Mouse (Mus musculus) lung, embryonic 14.5 days (tissue): ENCODE data around the gene St3gal3. TPM values are rescaled to one million over a fixed set of nuclear protein-coding genes. Genes with fewer than 3 reads are reported as not detected.
A peak's percentile ranks its signal among the peaks of the same experiment; 100 is the strongest.

ENCODE experiments used
- ATAC-seq: fragments of 200-750 bp; cut with Nextera tagmentation; 2 replicates; pipeline ENCODE4 v1.8.0; 2017; ENCODE audit warnings: mild to moderate bottlenecking, moderate TSS enrichment, moderate library complexity; ENCODE audit not compliant: insufficient read depth
- DNase-seq: peaks from one replicate; pipeline ENCODE4 v3.0.0-alpha.2; 2015
- H3K27ac ChIP-seq: fragments of 300-500 bp; sonication (generic); 2 replicates; pipeline ENCODE4 v1.5.1; 2014; ENCODE audit warnings: low read depth, mild to moderate bottlenecking, moderate library complexity
- H3K27me3 ChIP-seq: fragments of 300-500 bp; sonication (generic); 2 replicates; pipeline ENCODE4 v1.6.1; 2014; ENCODE audit warnings: low read length, control low read depth; ENCODE audit not compliant: insufficient read depth
- H3K36me3 ChIP-seq: fragments of 300-500 bp; sonication (generic); 2 replicates; pipeline ENCODE4 v1.6.1; 2014; ENCODE audit warnings: control low read depth; ENCODE audit not compliant: insufficient read depth
- H3K4me1 ChIP-seq: fragments of 300-500 bp; sonication (generic); 2 replicates; pipeline ENCODE4 v1.6.1; 2014; ENCODE audit warnings: antibody characterized with exemption, control low read depth; ENCODE audit not compliant: insufficient read depth
- H3K4me2 ChIP-seq: fragments of 300-500 bp; sonication (generic); 2 replicates; pipeline ENCODE4 v1.6.1; 2014; ENCODE audit warnings: mild to moderate bottlenecking
- H3K4me3 ChIP-seq: fragments of 300-500 bp; sonication (generic); 2 replicates; pipeline ENCODE4 v1.5.1; 2014; ENCODE audit warnings: low read depth, low read length
- H3K9ac ChIP-seq: fragments of 300-500 bp; sonication (generic); 2 replicates; pipeline ENCODE4 v1.6.1; 2014
- H3K9me3 ChIP-seq: fragments of 300-500 bp; sonication (generic); 2 replicates; pipeline ENCODE4 v1.6.1; 2016; ENCODE audit warnings: low read depth, low read length, control low read depth
- CTCF ChIP-seq: IDR thresholded peaks from 2 replicates; pipeline ENCODE4 v1.5.1; 2016; ENCODE audit warnings: antibody characterized with exemption, low read depth
- WGBS: fragments of 180-500 bp; shearing (Covaris S2); extraction: QIAGEN DNeasy Blood & Tissue Kit; methylation state at CpG from one replicate; pipeline ENCODE4 v1.1.7; 2014; 5-methylcytosine and 5-hydroxymethylcytosine counted together
- polyA plus RNA-seq: library from polyadenylated mRNA; unstranded; fragments of >200 nt; fragmentation: Nextera tagmentation; extraction: Ambion mirVana; gene quantifications from 2 replicates; pipeline ENCODE4 v1.2.1, GENCODE M21; 2014

St3gal3 gene
- polyA plus RNA-seq, 1 experiment from 2014 or later: 6.3 TPM

GRCm38 (mm10) chr4:118031132-118031775 lies 103.5 kb downstream of the St3gal3 start:
- H3K4me3 ChIP-seq: no peak overlapping the region
- peak overlapping the region; percentile 65 for H3K27ac ChIP-seq
- H3K4me2 ChIP-seq: no peak overlapping the region
- no peaks in the 10 kb centered on the region for H3K27me3 ChIP-seq
- no peaks in the 10 kb centered on the region for H3K9me3 ChIP-seq
- no peaks in the 10 kb centered on the region for H3K36me3 ChIP-seq
- peak; percentile 94 for DNase-seq
- no peak for TF ChIP-seq CTCF
- 44% methylated on average over 6 of the region's 6 CpGs for WGBS
- peaks cover 14% of the 10 kb centered on the region for H3K4me1 ChIP-seq
- peak; percentile 78 for ATAC-seq
- H3K9ac ChIP-seq: no peak overlapping the region

DNA sequence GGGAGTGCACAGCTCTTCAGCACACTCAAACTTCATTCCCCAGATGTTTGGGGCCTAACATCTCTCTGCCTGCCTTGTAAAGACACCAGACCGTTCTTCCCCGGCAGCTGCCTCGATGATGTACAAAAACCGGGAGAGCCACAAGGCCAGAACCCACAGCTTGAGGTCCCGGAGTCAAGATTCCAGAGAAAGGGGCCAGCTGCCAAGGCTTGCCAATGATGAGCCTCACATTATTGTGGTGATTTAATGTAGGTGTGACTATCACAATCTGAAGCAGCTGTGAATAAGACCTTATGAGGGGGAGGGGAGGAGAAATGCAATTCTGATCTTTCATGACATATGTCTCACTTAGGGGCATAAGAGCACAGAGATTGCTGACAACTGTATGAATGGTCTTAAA lies 104.4 kb downstream of the St3gal3 start:
- H3K9me3 ChIP-seq: no peaks in the 10 kb centered on the region
- ATAC-seq: peak; percentile 36
- no peak for TF ChIP-seq CTCF
- H3K4me2 ChIP-seq: peak overlapping the region; percentile 4; the same call in 1 of the 2 replicates
- WGBS: 41% methylated on average over 5 of the region's 5 CpGs
- peak overlapping the region; percentile 75; the same call in 1 of the 2 replicates for H3K27ac ChIP-seq
- H3K4me3 ChIP-seq: no peak overlapping the region
- peak; percentile 70 for DNase-seq
- no peak overlapping the region for H3K9ac ChIP-seq
- H3K36me3 ChIP-seq: no peaks in the 10 kb centered on the region
- no peaks in the 10 kb centered on the region for H3K27me3 ChIP-seq
- H3K4me1 ChIP-seq: peaks cover 14% of the 10 kb centered on the region

GRCm38 (mm10) chr4:118029892-118030291 lies 104.8 kb downstream of the St3gal3 start:
- Histone ChIP-seq H3K27ac (peak overlapping the region; percentile 75; the same call in 1 of the 2 replicates), H3K36me3 (no peaks in the 10 kb centered on the region), H3K4me1 (peaks cover 14% of the 10 kb centered on the region), H3K4me2 (peak overlapping the region; percentile 4; the same call in 1 of the 2 replicates), H3K9ac (no peak overlapping the region), H3K4me3 (no peak overlapping the region), H3K9me3 (no peaks in the 10 kb centered on the region), H3K27me3 (no peaks in the 10 kb centered on the region)
- 32% methylated on average over 6 of the region's 6 CpGs for WGBS
- no peak for TF ChIP-seq CTCF
- ATAC-seq (peak; percentile 47; the same call in 1 of the 2 replicates), DNase-seq (peak; percentile 87)

DNA sequence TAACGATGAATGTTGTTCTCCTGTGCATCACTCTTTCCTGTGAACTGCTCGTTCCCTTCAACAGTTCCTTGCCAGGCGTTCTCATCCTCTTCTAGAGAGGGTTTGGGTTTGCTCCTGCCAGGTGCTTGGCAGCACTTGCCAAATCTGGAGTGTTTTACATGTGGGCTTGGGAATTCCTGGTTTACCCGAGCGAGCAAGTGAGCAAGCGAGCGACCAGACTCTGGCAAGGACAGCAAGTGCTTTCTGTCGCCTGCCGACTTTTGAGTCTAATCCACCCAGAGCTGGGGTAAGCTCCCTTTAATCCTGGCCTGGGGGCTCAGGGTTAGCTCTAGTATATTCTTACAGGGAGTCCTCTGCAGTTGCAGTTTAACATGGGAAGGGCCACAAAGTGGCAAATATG lies 105.7 kb downstream of the St3gal3 start:
- Histone ChIP-seq H3K4me2 (no peak overlapping the region), H3K4me1 (peaks cover 14% of the 10 kb centered on the region), H3K27me3 (no peaks in the 10 kb centered on the region), H3K36me3 (no peaks in the 10 kb centered on the region), H3K9me3 (no peaks in the 10 kb centered on the region), H3K9ac (no peak overlapping the region), H3K27ac (0 out of 2 replicates have a peak overlapping the region, but pooled peaks have one; percentile 13), H3K4me3 (no peak overlapping the region)
- ATAC-seq: no peak
- no peak for DNase-seq
- 73% methylated on average over 9 of the region's 9 CpGs for WGBS
- no peak for TF ChIP-seq CTCF

DNA sequence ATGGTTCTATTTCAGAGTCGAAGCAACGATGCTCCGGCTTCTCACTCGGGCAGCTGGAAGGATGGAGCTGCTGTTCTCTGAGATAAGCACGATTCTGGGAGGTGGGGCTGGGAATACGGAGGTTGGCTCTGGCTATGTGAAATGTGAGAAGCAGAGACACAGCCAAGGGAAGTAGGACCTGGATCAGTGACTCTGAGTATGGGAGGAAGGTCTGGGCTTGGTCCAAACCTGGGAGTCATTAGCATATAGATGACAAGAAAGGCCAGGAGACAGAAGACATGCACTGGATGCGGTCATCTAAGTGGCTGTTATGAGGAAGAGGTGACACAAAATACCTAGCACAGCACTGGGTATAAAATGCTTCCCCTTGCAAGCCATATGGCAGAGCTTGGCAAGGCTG lies 108.8 kb downstream of the St3gal3 start:
- Histone ChIP-seq H3K9me3 (no peaks in the 10 kb centered on the region), H3K9ac (no peak overlapping the region), H3K27me3 (no peaks in the 10 kb centered on the region), H3K27ac (no peak overlapping the region), H3K4me2 (no peak overlapping the region), H3K4me3 (no peak overlapping the region), H3K4me1 (peaks cover 7% of the 10 kb centered on the region; the same call in 1 of the 2 replicates), H3K36me3 (no peaks in the 10 kb centered on the region)
- WGBS: 37% methylated on average over 7 of the region's 7 CpGs
- no peak for ATAC-seq
- no peak for TF ChIP-seq CTCF
- no peak for DNase-seq

GRCm38 (mm10) chr4:118025381-118025780 lies 109.3 kb downstream of the St3gal3 start:
- no peak for ATAC-seq
- no peaks in the 10 kb centered on the region for H3K27me3 ChIP-seq
- DNase-seq: no peak
- H3K27ac ChIP-seq: no peak overlapping the region
- TF ChIP-seq CTCF: no peak
- H3K36me3 ChIP-seq: no peaks in the 10 kb centered on the region
- H3K4me1 ChIP-seq: peaks cover 5% of the 10 kb centered on the region; the same call in 1 of the 2 replicates
- H3K9ac ChIP-seq: no peak overlapping the region
- no peak overlapping the region for H3K4me2 ChIP-seq
- H3K4me3 ChIP-seq: no peak overlapping the region
- WGBS: 87% methylated on average over 7 of the region's 7 CpGs
- no peaks in the 10 kb centered on the region for H3K9me3 ChIP-seq

DNA sequence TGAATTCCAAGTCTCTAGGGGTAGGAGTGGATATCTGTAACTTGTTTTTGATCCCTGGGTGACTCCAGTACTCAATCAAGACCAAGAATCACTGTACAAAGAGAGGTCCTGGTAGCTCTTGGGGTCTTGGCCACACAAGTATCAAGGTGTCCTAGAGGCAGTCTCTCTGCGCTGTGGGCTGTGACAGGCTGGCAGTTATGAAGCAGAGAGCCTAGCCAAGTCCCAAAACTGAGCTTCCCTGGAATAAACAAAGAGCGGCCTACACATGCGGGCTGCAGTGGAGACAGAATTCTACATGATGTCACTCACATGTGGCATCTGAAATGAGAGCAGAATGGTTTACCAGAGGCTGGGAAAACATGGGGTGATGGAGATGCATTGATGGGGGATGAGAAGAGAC lies 111.9 kb downstream of the St3gal3 start:
- H3K27ac ChIP-seq: no peak overlapping the region
- no peaks in the 10 kb centered on the region for H3K9me3 ChIP-seq
- no peaks in the 10 kb centered on the region for H3K27me3 ChIP-seq
- H3K36me3 ChIP-seq: no peaks in the 10 kb centered on the region
- H3K4me1 ChIP-seq: no peaks in the 10 kb centered on the region
- no peak overlapping the region for H3K9ac ChIP-seq
- no peak for TF ChIP-seq CTCF
- H3K4me3 ChIP-seq: no peak overlapping the region
- H3K4me2 ChIP-seq: no peak overlapping the region
- DNase-seq (no peak), ATAC-seq (no peak)
- WGBS: 83% methylated on average over 3 of the region's 3 CpGs
